Mouse (Mus musculus) ovary, postnatal 36 days (tissue): Measurements from ENCODE around the gene Gm45808.
"Not testable (repeated sequence)": the region's sequence is repeated elsewhere in the genome, so short reads cannot be mapped to it uniquely, and the experiment has no call there.

Experiments used
- DNase-seq: peaks from one replicate; pipeline ENCODE4 v3.0.0; 2022; ENCODE audit warnings: low spot score, mixed read lengths

Gm45808 gene

DNA sequence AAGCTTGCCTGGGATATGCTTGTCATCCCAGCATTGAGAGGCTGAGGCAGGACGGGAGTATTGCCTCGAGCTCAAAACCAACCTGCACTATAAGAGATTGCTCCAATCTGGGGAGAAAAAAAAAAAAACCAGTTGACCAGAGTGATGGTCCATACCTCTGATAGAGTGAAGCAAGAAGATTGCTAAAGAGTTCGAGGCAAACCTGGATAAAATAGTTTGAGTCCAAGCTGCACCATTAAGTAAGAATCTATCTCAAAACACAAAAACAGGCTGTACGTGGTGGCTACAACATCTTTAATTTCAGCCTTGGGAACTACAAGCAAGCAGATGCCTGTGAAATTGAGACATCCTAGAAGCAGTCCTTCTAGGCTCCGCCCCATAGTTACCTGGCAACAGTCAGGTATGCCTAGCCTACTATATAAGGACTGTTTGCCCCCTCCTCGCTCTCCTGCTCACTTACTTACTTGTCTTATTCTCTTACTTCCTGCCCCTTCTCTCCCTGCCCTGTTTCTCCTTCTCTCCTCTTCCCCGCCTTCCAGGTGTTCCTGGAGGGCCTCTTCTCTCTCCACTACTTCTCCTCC, 19.4 kb downstream of the Gm45808 start:
- DNase-seq = no peak

- DNase-seq = peak; percentile 94
These were observed 20.1 kb downstream of the Gm45808 start, which contains the start of gene Bax for GRCm38 (mm10) chr7:45466283-45467089. Bax (minus strand) TSS chr7:45466898.

GRCm38 (mm10) chr7:45465549-45465948, 21.1 kb downstream of the Gm45808 start:
- DNase-seq = no peak

GRCm38 (mm10) chr7:45465112-45465511, 21.5 kb downstream of the Gm45808 start:
- no peak for DNase-seq

DNA sequence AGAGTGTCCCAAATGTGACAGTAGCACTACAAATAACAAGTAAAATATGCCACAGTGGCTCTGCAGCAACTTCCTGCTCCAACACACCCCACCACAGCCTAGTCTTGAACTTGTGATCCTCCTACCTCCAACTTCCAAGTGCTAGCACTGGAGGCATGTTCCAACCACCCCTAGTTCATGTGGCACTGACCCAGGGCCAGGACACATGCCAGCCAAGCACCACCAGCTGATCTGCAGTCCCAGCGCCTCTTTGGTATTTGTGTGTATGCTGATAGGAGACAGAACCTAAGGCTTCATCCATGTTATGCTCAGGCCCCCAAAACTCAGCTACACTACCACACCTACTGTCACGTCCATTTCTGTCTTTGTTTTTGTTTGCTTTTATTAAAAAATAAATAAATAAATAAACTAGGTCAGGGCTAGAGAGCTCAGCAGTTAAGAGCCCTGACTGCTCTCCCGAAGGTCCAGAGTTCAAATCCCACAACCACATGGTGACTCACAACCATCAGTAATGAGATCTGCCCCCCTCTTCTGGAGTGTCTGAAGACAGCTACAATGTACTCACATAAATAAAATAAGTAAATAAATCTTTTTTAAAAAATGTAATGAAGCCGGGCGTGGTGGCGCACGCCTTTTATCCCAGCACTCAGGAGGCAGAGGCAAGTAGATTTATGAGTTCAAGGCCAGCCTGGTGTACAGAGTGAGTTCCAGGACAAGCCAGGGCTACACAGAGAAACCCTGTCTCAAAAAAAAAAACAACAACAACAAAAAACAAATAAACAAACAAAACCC, 22.4 kb downstream of the Gm45808 start:
- DNase-seq = no peak

DNA sequence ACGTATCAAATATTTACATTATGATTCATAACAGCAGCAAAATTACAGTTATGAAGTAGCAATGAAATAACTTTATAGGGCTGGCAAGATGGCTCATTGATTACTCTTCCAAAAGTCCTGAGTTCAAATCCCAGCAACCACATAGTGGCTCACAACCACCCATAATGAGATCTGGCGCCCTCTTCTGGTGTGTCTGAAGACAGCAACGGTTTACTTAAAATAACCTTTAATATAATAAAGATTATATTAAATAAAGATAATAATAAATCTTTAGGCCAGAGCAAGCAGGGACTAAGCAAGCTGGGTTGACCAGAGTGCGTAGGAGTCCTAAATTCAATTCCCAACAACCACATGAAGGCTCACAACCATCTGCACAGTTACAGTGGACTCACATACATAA, 23.7 kb downstream of the Gm45808 start:
- DNase-seq = not testable (repeated sequence)

- no peak for DNase-seq
These were observed 24.3 kb downstream of the Gm45808 start for GRCm38 (mm10) chr7:45462325-45462724.

GRCm38 (mm10) chr7:45461781-45462180, 24.8 kb downstream of the Gm45808 start:
- no peak for DNase-seq

- no peak for DNase-seq
These were observed 25.3 kb downstream of the Gm45808 start for GRCm38 (mm10) chr7:45461326-45461725.

GRCm38 (mm10) chr7:45460860-45461314, 25.7 kb downstream of the Gm45808 start:
- DNase-seq = peak; percentile 68

DNA sequence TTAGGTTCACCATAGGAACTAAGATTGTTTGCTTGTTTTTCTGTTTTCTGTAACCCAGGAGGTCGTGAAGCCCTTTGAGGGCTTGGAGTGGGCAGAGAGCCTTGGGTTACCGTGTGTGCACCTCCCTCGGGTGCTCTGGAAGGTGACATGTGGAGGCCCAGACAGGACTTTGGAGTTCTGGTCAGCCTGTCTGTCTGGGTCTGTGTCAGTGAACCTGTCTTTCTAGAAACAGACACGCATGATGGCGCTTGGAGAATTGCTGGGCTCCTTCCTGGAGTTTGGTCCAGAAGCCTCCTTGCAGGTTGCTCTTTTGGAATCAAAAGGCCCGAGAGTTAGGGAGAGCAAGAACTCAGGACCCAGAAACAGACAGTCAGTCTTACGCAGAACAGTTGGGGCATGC, 26.2 kb downstream of the Gm45808 start:
- peak; percentile 36 for DNase-seq

- peak; percentile 93 for DNase-seq
These were observed 27.0 kb downstream of the Gm45808 start, which contains the start of gene Ftl1 for GRCm38 (mm10) chr7:45459564-45460140. Ftl1 (minus strand) TSS chr7:45459884.

GRCm38 (mm10) chr7:45458748-45459563, 27.7 kb downstream of the Gm45808 start:
- peak; percentile 79 for DNase-seq

DNA sequence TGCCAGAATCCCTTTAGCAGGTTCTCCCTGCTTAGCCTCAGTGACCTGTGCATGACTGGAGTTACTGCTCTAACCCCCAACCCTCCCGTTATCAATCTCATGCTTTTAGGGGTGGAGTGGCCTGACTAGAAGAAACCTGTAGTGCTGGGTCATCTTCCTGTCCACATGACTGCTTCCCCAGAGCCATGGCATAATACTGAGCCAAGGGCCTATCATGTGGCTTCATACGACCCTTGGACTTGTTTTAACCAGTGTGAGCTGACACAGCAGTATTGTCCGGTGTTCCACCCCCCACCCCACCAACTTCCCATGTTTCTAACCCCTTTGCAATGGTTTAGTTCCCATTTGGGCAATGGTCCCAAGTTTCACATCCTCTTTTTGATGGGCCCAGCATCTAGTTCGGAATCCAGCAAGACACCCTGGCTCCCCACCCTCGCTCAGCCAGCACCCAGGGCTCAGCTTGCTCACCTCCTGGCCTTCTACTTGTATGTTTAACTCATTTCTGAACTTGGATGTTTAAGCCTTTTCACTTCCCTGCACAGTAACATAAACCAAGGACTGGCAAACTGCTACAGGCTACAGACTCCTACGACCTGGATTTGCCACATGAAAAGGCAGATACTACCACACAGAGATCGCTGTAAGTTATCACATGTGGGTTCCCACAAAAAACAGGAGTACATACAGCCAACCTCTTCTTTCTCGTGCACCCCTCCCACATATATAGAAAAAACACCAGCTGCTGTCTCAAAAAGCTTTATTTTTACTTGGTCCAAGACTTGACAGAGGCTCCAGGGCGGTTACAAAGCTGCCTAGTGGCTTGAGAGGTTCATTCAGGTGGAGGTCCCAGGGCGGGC, 29.2 kb downstream of the Gm45808 start:
- no peak for DNase-seq

DNA sequence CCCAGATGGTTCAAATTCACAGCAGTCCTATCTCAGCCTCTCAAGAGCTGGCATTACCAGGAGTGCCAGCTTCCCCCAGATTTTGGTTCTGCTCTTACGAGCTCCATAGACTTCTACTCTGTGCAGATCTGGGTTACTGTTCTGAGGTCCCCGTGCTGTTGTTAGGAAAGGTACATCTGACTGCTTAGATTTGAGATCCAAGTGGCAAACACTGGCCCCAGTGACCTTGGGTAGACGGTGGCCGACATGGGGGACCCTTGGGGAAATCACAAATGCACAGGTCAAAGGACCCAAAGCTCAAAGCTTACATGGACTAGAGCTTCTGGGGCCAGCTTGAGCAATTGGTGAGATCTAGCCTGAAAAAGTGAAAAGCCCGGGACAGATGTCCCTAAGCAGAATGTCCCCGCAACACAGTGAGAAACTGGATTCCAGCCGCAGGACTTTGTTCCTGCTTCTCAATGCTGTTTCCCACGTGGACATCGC, 29.8 kb downstream of the Gm45808 start:
- DNase-seq = no peak

GRCm38 (mm10) chr7:45455932-45456696, 30.5 kb downstream of the Gm45808 start:
- DNase-seq = no peak

GRCm38 (mm10) chr7:45454971-45455370, 31.6 kb downstream of the Gm45808 start:
- DNase-seq = no peak

DNA sequence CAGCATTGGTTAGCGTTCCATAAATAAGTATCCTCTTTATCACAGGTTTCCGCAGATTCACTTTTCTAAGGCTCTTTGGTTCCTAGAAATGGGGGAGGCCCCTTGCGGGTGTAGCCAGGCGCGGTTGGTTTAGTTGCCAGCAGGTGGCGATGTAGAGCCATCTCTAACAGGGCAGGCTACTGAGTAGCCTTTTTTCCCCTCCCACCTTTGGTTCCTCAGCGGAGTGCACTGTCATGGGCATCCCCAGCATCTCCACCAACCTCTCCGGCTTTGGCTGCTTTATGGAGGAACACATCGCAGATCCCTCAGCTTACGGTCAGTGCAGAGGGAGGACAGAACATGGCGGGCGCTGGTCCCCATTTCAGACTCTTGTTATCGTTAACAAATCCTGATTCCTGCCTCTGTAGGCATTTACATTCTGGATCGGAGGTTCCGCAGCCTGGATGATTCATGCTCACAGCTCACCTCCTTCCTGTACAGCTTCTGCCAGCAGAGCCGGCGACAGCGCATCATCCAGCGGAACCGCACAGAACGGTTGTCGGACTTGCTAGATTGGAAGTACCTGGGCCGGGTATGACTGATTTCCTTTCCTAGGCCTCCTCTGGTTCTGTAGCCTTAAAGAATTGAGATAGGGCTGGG, 35.1 kb downstream of the Gm45808 start:
- DNase-seq = peak; percentile 81

- DNase-seq = no peak
These were observed 36.6 kb downstream of the Gm45808 start for GRCm38 (mm10) chr7:45449974-45450373.
